Mouse (Mus musculus) C2C12 (cell line): ENCODE results near the gene Zfhx3.

Experiments
- CTCF ChIP-seq: IDR thresholded peaks from one replicate; pipeline ENCODE4 v1.5.1; 2011; ENCODE audit not compliant: control insufficient read depth, insufficient read depth, insufficient read length
- USF1 ChIP-seq: IDR thresholded peaks from one replicate; pipeline ENCODE4 v1.6.1; 2011; ENCODE audit warnings: low read depth, mild to moderate bottlenecking, control low read depth, moderate library complexity

DNA sequence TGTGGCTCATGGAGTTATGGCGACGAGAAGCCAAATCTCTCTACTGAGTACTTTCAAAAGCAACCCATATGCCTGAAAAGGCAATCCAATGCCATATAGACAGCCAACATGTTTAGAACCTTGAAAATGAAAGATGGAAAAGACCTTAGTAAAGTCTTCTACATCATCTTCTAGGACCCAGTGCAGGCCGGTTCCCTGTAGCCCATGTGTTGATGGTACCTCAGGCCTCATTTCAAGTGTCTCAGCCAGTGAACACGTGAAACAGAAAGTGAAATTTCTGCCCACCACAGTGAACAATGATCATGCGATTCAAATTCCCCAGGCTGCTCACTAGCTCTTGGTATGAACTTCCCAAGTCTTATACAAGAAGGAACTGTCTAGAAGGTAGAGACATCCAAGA is 637.9 kb downstream of the Zfhx3 start:
- TF ChIP-seq CTCF (no peak), USF1 (no peak)
